Mouse (Mus musculus): ENCODE data around the gene Oaz2. TPM values are rescaled to one million over a fixed set of nuclear protein-coding genes. Genes with fewer than 3 reads are reported as not detected.
"Not testable (repeated sequence)": the region's sequence is repeated elsewhere in the genome, so short reads cannot be mapped to it uniquely, and the experiment has no call there.

Gene Oaz2
- polyA plus RNA-seq, 1 experiment from 2014 or later = 304 TPM

DNA sequence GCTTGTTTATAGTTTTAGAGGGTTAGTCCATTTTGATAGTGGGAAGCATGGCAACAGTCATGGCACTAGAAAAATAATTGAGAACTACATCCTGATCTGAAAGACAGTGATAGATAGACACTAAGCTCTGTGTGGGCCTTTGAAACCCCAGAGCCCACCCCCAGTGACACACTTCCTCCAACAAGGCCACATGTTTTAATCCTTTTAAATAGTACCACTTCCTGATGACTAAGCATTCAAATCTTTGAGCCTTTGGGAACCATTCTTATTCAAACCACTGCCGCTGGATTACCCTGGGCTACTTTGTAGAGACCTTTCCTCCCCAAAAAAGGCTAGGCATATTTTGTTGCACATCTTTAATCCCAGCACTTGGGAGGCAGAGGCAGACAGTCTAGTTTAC is 32.0 kb upstream of the Oaz2 start:
- H3K4me3 ChIP-seq (replicated peaks) = no peak overlapping the region
- H3K36me3 ChIP-seq = no peaks in the 10 kb centered on the region
- H3K4me1 ChIP-seq = peaks cover 7% of the 10 kb centered on the region
- ATAC-seq (ENCODE audit: insufficient number of reproducible peaks, low FRiP score, low TSS enrichment, low read depth) = no peak
- no peaks in the 10 kb centered on the region for H3K9me3 ChIP-seq (replicated peaks)
- no peak overlapping the region for H3K9ac ChIP-seq
- H3K27ac ChIP-seq (replicated peaks) = no peak overlapping the region
- no peak overlapping the region for H3K4me2 ChIP-seq (replicated peaks)
- WGBS = 67% methylated on average over 1 of the region's 1 CpGs
- peaks cover 11% of the 10 kb centered on the region for H3K27me3 ChIP-seq

- peaks cover 4% of the 10 kb centered on the region; the same call in 1 of the 2 replicates for H3K4me1 ChIP-seq
- no peak overlapping the region for H3K4me3 ChIP-seq (replicated peaks)
- H3K4me2 ChIP-seq (replicated peaks) = no peak overlapping the region
- no peak overlapping the region for H3K9ac ChIP-seq
- ATAC-seq (ENCODE audit: insufficient number of reproducible peaks, low FRiP score, low TSS enrichment, low read depth) = no peak
- no peaks in the 10 kb centered on the region for H3K9me3 ChIP-seq (replicated peaks)
- H3K27me3 ChIP-seq = no peaks in the 10 kb centered on the region; the same call in 1 of the 2 replicates
- no peaks in the 10 kb centered on the region for H3K36me3 ChIP-seq
- WGBS = 81% methylated on average over 4 of the region's 4 CpGs
- H3K27ac ChIP-seq (replicated peaks) = no peak overlapping the region
Observed at GRCm38 (mm10) chr9:65636926-65637325, 30.9 kb upstream of the Oaz2 start.

- Histone ChIP-seq H3K9me3 (replicated peaks) (no peaks in the 10 kb centered on the region), H3K36me3 (no peaks in the 10 kb centered on the region), H3K4me2 (replicated peaks) (no peak overlapping the region), H3K4me1 (peaks cover 4% of the 10 kb centered on the region; the same call in 1 of the 2 replicates), H3K27ac (replicated peaks) (no peak overlapping the region), H3K27me3 (no peaks in the 10 kb centered on the region), H3K4me3 (replicated peaks) (no peak overlapping the region), H3K9ac (no peak overlapping the region)
- 56% methylated on average over 5 of the region's 5 CpGs for WGBS
- ATAC-seq (ENCODE audit: insufficient number of reproducible peaks, low FRiP score, low TSS enrichment, low read depth) = no peak
Observed at GRCm38 (mm10) chr9:65639065-65639464, 28.7 kb upstream of the Oaz2 start.

GRCm38 (mm10) chr9:65640838-65641410 is 26.9 kb upstream of the Oaz2 start:
- no peak overlapping the region for H3K27ac ChIP-seq (replicated peaks)

GRCm38 (mm10) chr9:65641446-65642052 is 26.3 kb upstream of the Oaz2 start:
- no peak overlapping the region for H3K4me3 ChIP-seq (replicated peaks)
- H3K9ac ChIP-seq = no peak overlapping the region
- no peaks in the 10 kb centered on the region for H3K9me3 ChIP-seq (replicated peaks)
- WGBS = 18% methylated on average over 12 of the region's 12 CpGs
- peaks cover 4% of the 10 kb centered on the region; the same call in 1 of the 2 replicates for H3K4me1 ChIP-seq
- H3K27me3 ChIP-seq = no peaks in the 10 kb centered on the region
- H3K4me2 ChIP-seq (replicated peaks) = no peak overlapping the region
- ATAC-seq (ENCODE audit: insufficient number of reproducible peaks, low FRiP score, low TSS enrichment, low read depth) = no peak
- H3K27ac ChIP-seq (replicated peaks) = no peak overlapping the region
- H3K36me3 ChIP-seq = no peaks in the 10 kb centered on the region

More at GRCm38 (mm10) chr9:65640838-65641410, 26.9 kb upstream of the Oaz2 start:
- peaks cover 4% of the 10 kb centered on the region; the same call in 1 of the 2 replicates for H3K4me1 ChIP-seq
- no peaks in the 10 kb centered on the region for H3K9me3 ChIP-seq (replicated peaks)
- H3K4me3 ChIP-seq (replicated peaks) = no peak overlapping the region
- H3K9ac ChIP-seq = no peak overlapping the region
- WGBS = 10% methylated on average over 5 of the region's 5 CpGs
- H3K4me2 ChIP-seq (replicated peaks) = no peak overlapping the region
- no peaks in the 10 kb centered on the region for H3K27me3 ChIP-seq
- H3K36me3 ChIP-seq = no peaks in the 10 kb centered on the region
- ATAC-seq (ENCODE audit: insufficient number of reproducible peaks, low FRiP score, low TSS enrichment, low read depth) = no peak

- Histone ChIP-seq H3K27me3 (no peaks in the 10 kb centered on the region), H3K36me3 (no peaks in the 10 kb centered on the region), H3K27ac (replicated peaks) (no peak overlapping the region), H3K4me1 (peaks cover 4% of the 10 kb centered on the region; the same call in 1 of the 2 replicates), H3K4me2 (replicated peaks) (no peak overlapping the region), H3K9ac (no peak overlapping the region), H3K4me3 (replicated peaks) (no peak overlapping the region), H3K9me3 (replicated peaks) (no peaks in the 10 kb centered on the region)
- ATAC-seq (ENCODE audit: insufficient number of reproducible peaks, low FRiP score, low TSS enrichment, low read depth) = no peak
Observed at GRCm38 (mm10) chr9:65642546-65642945, 25.3 kb upstream of the Oaz2 start.

DNA sequence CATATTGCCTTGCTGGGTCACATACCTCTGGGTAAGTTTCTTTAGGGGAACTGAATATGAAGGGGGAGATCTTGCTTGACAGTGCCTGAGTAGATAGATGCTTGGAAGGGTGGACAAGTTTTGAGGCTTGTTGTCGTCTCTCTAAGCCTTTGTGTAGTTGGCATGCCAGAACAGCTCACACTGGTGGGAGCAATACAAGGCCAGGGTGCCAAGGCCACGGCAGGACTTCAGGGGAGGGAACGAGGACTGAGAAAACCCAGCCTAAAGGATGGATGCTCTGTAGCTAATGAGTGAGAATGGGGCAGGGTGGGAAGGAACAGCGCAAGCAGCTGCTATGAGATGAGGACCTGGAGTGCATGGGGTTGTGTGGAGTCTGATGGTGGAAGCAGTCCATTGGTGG is 22.8 kb upstream of the Oaz2 start:
- Histone ChIP-seq H3K27ac (replicated peaks) (no peak overlapping the region), H3K9me3 (replicated peaks) (no peaks in the 10 kb centered on the region), H3K4me1 (peaks cover 4% of the 10 kb centered on the region; the same call in 1 of the 2 replicates), H3K4me2 (replicated peaks) (no peak overlapping the region), H3K9ac (no peak overlapping the region), H3K4me3 (replicated peaks) (no peak overlapping the region), H3K36me3 (no peaks in the 10 kb centered on the region), H3K27me3 (no peaks in the 10 kb centered on the region)
- 84% methylated on average over 4 of the region's 4 CpGs for WGBS
- no peak for ATAC-seq (ENCODE audit: insufficient number of reproducible peaks, low FRiP score, low TSS enrichment, low read depth)

DNA sequence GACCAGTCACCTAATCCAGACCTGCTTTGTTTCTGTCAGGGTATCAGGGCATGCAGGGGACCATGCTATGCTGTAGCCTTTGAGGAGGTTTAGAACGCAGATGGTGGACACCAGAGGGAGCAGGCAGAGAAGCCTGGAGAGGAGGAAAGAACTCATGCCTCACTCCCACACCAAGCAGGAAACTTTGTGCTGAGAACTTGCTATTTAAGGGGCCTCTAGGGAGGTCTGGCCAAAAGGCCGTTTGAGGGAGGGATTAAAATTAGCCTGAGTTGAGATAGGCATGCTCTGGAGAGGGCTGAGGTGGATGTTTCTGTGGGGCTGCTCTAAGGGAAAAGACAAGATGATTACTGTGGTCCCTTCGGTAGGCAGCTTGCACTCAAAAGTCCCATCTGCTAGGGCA is 21.8 kb upstream of the Oaz2 start:
- H3K9me3 ChIP-seq (replicated peaks) = no peaks in the 10 kb centered on the region
- no peak overlapping the region for H3K27ac ChIP-seq (replicated peaks)
- H3K4me3 ChIP-seq (replicated peaks) = no peak overlapping the region
- no peaks in the 10 kb centered on the region for H3K27me3 ChIP-seq
- no peak for ATAC-seq (ENCODE audit: insufficient number of reproducible peaks, low FRiP score, low TSS enrichment, low read depth)
- WGBS = 45% methylated on average over 3 of the region's 3 CpGs
- peaks cover 2% of the 10 kb centered on the region; the same call in 1 of the 2 replicates for H3K4me1 ChIP-seq
- no peak overlapping the region for H3K4me2 ChIP-seq (replicated peaks)
- no peaks in the 10 kb centered on the region for H3K36me3 ChIP-seq
- no peak overlapping the region for H3K9ac ChIP-seq

DNA sequence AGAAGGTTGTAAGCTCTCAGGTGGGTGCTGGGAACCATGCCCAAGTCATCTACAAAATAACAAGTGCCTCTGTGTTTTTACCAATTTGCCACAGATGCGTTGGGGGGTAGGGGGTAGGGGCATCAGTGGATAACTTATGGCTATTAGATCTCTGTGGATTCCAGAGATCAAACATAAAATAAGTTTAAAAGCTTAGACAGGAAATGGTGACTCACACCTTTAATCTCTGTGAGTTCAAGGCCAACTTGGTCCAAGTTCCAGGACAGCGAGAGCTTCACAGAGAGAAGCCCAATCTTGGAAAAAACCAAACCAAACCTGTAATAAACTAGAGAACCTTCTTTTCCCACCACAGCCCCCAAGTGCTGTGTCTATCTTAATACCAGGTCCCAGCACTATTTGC is 21.0 kb upstream of the Oaz2 start:
- Histone ChIP-seq H3K9me3 (replicated peaks) (no peaks in the 10 kb centered on the region), H3K27me3 (no peaks in the 10 kb centered on the region), H3K4me2 (replicated peaks) (no peak overlapping the region), H3K27ac (replicated peaks) (no peak overlapping the region), H3K9ac (no peak overlapping the region), H3K4me1 (no peaks in the 10 kb centered on the region), H3K4me3 (replicated peaks) (no peak overlapping the region), H3K36me3 (no peaks in the 10 kb centered on the region)
- 76% methylated on average over 2 of the region's 2 CpGs for WGBS
- ATAC-seq (ENCODE audit: insufficient number of reproducible peaks, low FRiP score, low TSS enrichment, low read depth) = no peak

DNA sequence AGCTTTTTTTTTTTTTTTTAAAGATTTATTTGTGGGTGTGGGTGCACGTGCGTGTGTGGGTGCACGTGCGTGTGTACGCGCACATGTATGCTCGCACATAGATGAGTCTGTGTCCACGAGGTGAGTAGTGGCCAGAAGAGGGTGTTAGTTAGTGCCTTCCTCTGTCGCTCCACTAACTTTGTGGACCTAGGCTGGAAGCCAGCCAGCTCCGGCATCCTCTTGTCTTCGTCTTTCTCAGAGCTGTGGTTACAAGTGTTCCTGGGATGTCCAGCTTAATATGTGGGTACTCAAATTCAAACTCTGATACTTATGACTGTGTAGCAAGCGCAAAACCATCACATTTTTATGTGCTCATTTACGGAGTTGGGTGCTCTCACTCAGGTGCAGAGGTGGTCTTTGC is 19.1 kb upstream of the Oaz2 start:
- Histone ChIP-seq H3K27ac (replicated peaks) (no peak overlapping the region), H3K4me2 (replicated peaks) (no peak overlapping the region), H3K4me1 (no peaks in the 10 kb centered on the region), H3K9ac (no peak overlapping the region), H3K4me3 (replicated peaks) (no peak overlapping the region), H3K9me3 (replicated peaks) (no peaks in the 10 kb centered on the region), H3K27me3 (no peaks in the 10 kb centered on the region), H3K36me3 (no peaks in the 10 kb centered on the region)
- no peak for ATAC-seq (ENCODE audit: insufficient number of reproducible peaks, low FRiP score, low TSS enrichment, low read depth)
- 91% methylated on average over 13 of the region's 13 CpGs for WGBS

DNA sequence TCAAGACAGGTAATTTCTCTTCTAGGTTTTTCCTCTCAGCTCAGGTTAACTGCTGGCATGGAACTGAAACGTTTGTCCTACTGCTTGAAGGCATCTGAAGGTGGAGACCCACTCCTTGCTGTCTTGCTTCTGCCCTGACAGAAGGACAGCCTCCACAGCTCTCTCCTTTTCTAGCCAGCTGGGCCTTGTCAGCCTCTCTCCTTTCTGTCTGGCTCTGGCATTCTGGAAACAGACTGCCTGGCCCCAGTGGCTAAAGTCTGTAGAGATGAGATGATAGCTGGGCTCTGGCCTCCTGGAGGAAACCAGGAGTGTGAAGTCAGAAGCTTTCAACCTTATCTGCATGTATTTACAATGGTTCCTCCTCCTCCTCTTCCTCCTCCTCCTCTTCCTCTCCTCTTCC is 17.8 kb upstream of the Oaz2 start:
- H3K9me3 ChIP-seq (replicated peaks) = no peaks in the 10 kb centered on the region
- no peak overlapping the region for H3K9ac ChIP-seq
- H3K4me3 ChIP-seq (replicated peaks) = no peak overlapping the region
- H3K4me1 ChIP-seq = no peaks in the 10 kb centered on the region
- ATAC-seq (ENCODE audit: insufficient number of reproducible peaks, low FRiP score, low TSS enrichment, low read depth) = no peak
- no peaks in the 10 kb centered on the region for H3K36me3 ChIP-seq
- no peak overlapping the region for H3K4me2 ChIP-seq (replicated peaks)
- 31% methylated on average over 1 of the region's 1 CpGs for WGBS
- no peak overlapping the region for H3K27ac ChIP-seq (replicated peaks)
- H3K27me3 ChIP-seq = no peaks in the 10 kb centered on the region

GRCm38 (mm10) chr9:65651957-65652356 is 15.8 kb upstream of the Oaz2 start:
- not testable (repeated sequence) for ATAC-seq (ENCODE audit: insufficient number of reproducible peaks, low FRiP score, low TSS enrichment, low read depth); H3K27ac ChIP-seq (replicated peaks); H3K9ac ChIP-seq; H3K9me3 ChIP-seq (replicated peaks); H3K36me3 ChIP-seq; H3K4me2 ChIP-seq (replicated peaks); H3K4me1 ChIP-seq; H3K4me3 ChIP-seq (replicated peaks); H3K27me3 ChIP-seq
- WGBS = 78% methylated on average over 1 of the region's 1 CpGs

All from embryonic facial prominence, embryonic 15.5 days (tissue).